Comparison of ENCODE assay signal across 9 mouse cellular contexts in genomic region chr2:29747188-29747782, GRCm38 (mm10). TPM values are rescaled to one million over a fixed set of nuclear protein-coding genes. Genes with fewer than 3 reads are reported as not detected.
DNase-seq lines count a peak whose midpoint lies in the region; ATAC-seq and TF ChIP-seq lines count a peak whose summit lies in the region.
"Had no signal": no experiment of that assay in that cellular context is flagged by ENCODE, and none has a peak within 500 bp of the region (broad histone marks: within the 10 kb centered on the region; RNA-seq: fewer than 3 reads in every experiment).

No protein-coding gene starts in this region.

- no peak for TF ChIP-seq POLR2A in heart, adult 2 months (IDR thresholded peaks at IDR 0.05; ENCODE audit: insufficient read depth, low read depth, low read length)

- peak; percentile 24; the same call in 1 of the 2 replicates for ATAC-seq in forebrain, embryonic 13.5 days
- no peak for ATAC-seq in liver, embryonic 12.5 days

- no peak for DNase-seq in heart, adult 2 months
- no peak for DNase-seq in heart, postnatal 25 days (ENCODE audit: low spot score)
- no peak for DNase-seq in spleen, adult 12 weeks (ENCODE audit: low spot score)
- no peak for DNase-seq in gastrocnemius, adult 8-10 months (ENCODE audit: low spot score in 2 of 2)
- no peak for DNase-seq in kidney, adult 9 months

- 4% methylated on average over 50 of the region's 50 CpGs for WGBS in heart, adult 2 months
- 2% methylated on average over 47 of the region's 50 CpGs for WGBS in forebrain, embryonic 13.5 days
- WGBS in liver, embryonic 12.5 days (ENCODE audit: insufficient replicate concordance) = 14% methylated on average over 39 of the region's 50 CpGs

- no peak overlapping the region for H3K9ac ChIP-seq in heart, adult 2 months (ENCODE audit: low read depth, low read length)
- H3K9ac ChIP-seq in forebrain, embryonic 13.5 days = peak overlapping the region; percentile 57
- no peak overlapping the region for H3K9ac ChIP-seq in liver, embryonic 12.5 days

- H3K9me3 ChIP-seq in E14TG2a.4 (ENCODE audit: low read length) = no peaks in the 10 kb centered on the region
- H3K9me3 ChIP-seq in forebrain, embryonic 13.5 days (replicated peaks) = no peaks in the 10 kb centered on the region
- no peaks in the 10 kb centered on the region for H3K9me3 ChIP-seq in liver, embryonic 12.5 days (replicated peaks)

- H3K36me3 ChIP-seq in heart, adult 2 months (ENCODE audit: control insufficient read depth, insufficient read depth, low read length) = no peaks in the 10 kb centered on the region
- 0 out of 2 replicates have a peak, but pooled peaks cover 3% of the 10 kb centered on the region for H3K36me3 ChIP-seq in E14TG2a.4 (ENCODE audit: insufficient read depth, low read length)
- no peaks in the 10 kb centered on the region for H3K36me3 ChIP-seq in forebrain, embryonic 13.5 days (ENCODE audit: poor library complexity, severe bottlenecking)
- H3K36me3 ChIP-seq in liver, embryonic 12.5 days = no peaks in the 10 kb centered on the region

- no peak for TF ChIP-seq EP300 in heart, adult 2 months (IDR thresholded peaks at IDR 0.05; ENCODE audit: insufficient read depth, low read depth, low read length)

- no peaks in the 10 kb centered on the region for H3K79me2 ChIP-seq in heart, adult 2 months (replicated peaks; ENCODE audit: control insufficient read depth, insufficient read depth, low read length)

- peaks cover 15% of the 10 kb centered on the region for H3K27me3 ChIP-seq in heart, adult 2 months (ENCODE audit: control insufficient read depth, insufficient read depth, low read length)
- peaks cover 37% of the 10 kb centered on the region for H3K27me3 ChIP-seq in E14TG2a.4 (ENCODE audit: insufficient read depth, low read length)
- H3K27me3 ChIP-seq in forebrain, embryonic 13.5 days = peaks cover 68% of the 10 kb centered on the region
- H3K27me3 ChIP-seq in liver, embryonic 12.5 days (replicated peaks) = peaks cover 77% of the 10 kb centered on the region

- H3K4me2 ChIP-seq in forebrain, embryonic 13.5 days = peak overlapping the region; percentile 69
- H3K4me2 ChIP-seq in liver, embryonic 12.5 days = peak overlapping the region; percentile 52

- H3K4me1 ChIP-seq in heart, adult 2 months (ENCODE audit: control insufficient read depth, insufficient read depth, low read length) = no peaks in the 10 kb centered on the region
- H3K4me1 ChIP-seq in E14TG2a.4 (replicated peaks; ENCODE audit: low read depth, low read length) = peaks cover 85% of the 10 kb centered on the region
- peaks cover 17% of the 10 kb centered on the region for H3K4me1 ChIP-seq in forebrain, embryonic 13.5 days
- H3K4me1 ChIP-seq in liver, embryonic 12.5 days = peaks cover 7% of the 10 kb centered on the region

- peak overlapping the region; percentile 12; the same call in 1 of the 2 replicates for H3K4me3 ChIP-seq in heart, adult 2 months
- peak overlapping the region; percentile 80 for H3K4me3 ChIP-seq in E14TG2a.4 (replicated peaks; ENCODE audit: low read length)
- peak overlapping the region; percentile 38 for H3K4me3 ChIP-seq in forebrain, embryonic 13.5 days
- H3K4me3 ChIP-seq in liver, embryonic 12.5 days = peak overlapping the region; percentile 23; the same call in 1 of the 2 replicates

- no peak overlapping the region for H3K27ac ChIP-seq in heart, adult 2 months
- no peak overlapping the region for H3K27ac ChIP-seq in forebrain, embryonic 13.5 days
- no peak overlapping the region for H3K27ac ChIP-seq in liver, embryonic 12.5 days

- intact Hi-C loops in heart, adult 2 months (cut with DNase I) = no loop called here
- intact Hi-C loops in heart, postnatal 25 days (cut with DNase I) = no loop called here

- no peak for TF ChIP-seq CTCF in heart, adult 2 months (IDR thresholded peaks at IDR 0.05)
- TF ChIP-seq CTCF in E14TG2a.4 (conservative IDR thresholded peaks at IDR 0.05; ENCODE audit: low read length) = no peak

RNA-seq across cellular contexts. Expression of gene Gm13420, which starts 4.2 kb away (rescaled TPM):
- total RNA-seq in heart, adult 2 months (2021) = not detected
- not detected in 2 replicates for polyA plus RNA-seq in heart, adult 2 months (2012; rRNA removed)
- not detected for total RNA-seq in heart, postnatal 25 days (2021)
- not detected in 2 replicates for polyA plus RNA-seq in forebrain, embryonic 13.5 days (2015; fragmentation: Nextera tagmentation; extraction: Ambion mirVana)
- polyA plus RNA-seq in liver, embryonic 12.5 days (2016; fragmentation: Nextera tagmentation; extraction: Ambion mirVana) = 0.28 and 0.41 TPM in 2 replicates
- not detected for total RNA-seq in gastrocnemius, adult 8-10 months (2022)
- total RNA-seq: common myeloid progenitor, adult 5-6 weeks had no signal

RNA-seq across cellular contexts. Expression of gene Gm13547, which starts 11.8 kb away (rescaled TPM):
- total RNA-seq in heart, adult 2 months (2021) = not detected
- polyA plus RNA-seq in heart, adult 2 months (2012; rRNA removed) = not detected in 2 replicates
- total RNA-seq in heart, postnatal 25 days (2021) = not detected
- 0.72 TPM in 1 of 2 replicates, not detected in the other for polyA plus RNA-seq in forebrain, embryonic 13.5 days (2015; fragmentation: Nextera tagmentation; extraction: Ambion mirVana)
- not detected in 2 replicates for polyA plus RNA-seq in liver, embryonic 12.5 days (2016; fragmentation: Nextera tagmentation; extraction: Ambion mirVana)
- not detected for total RNA-seq in gastrocnemius, adult 8-10 months (2022)
- total RNA-seq: common myeloid progenitor, adult 5-6 weeks had no signal

RNA-seq across cellular contexts. Expression of gene Coq4, which starts 40.0 kb away (rescaled TPM):
- total RNA-seq in heart, adult 2 months (2021) = 10 to 100 TPM; 15.8 to 22.7 TPM
- 28.6 and 38.6 TPM in 2 replicates for polyA plus RNA-seq in heart, adult 2 months (2012; rRNA removed)
- 10 to 100 TPM; 17.2 to 18.3 TPM for total RNA-seq in heart, postnatal 25 days (2021)
- polyA plus RNA-seq in forebrain, embryonic 13.5 days (2015; fragmentation: Nextera tagmentation; extraction: Ambion mirVana) = 30.4 and 33.5 TPM in 2 replicates
- 21.5 and 21.8 TPM in 2 replicates for polyA plus RNA-seq in liver, embryonic 12.5 days (2016; fragmentation: Nextera tagmentation; extraction: Ambion mirVana)
- total RNA-seq in gastrocnemius, adult 8-10 months (2022) = 1 to 10 TPM; 6.7 to 8.4 (median 7.5) TPM

RNA-seq across cellular contexts. Expression of gene Trub2, which starts 41.0 kb away (rescaled TPM):
- total RNA-seq in heart, adult 2 months (2021) = 10 to 100 TPM; 24.4 to 32.5 TPM
- polyA plus RNA-seq in heart, adult 2 months (2012; rRNA removed) = 34.0 and 44.3 TPM in 2 replicates
- 10 to 100 TPM; 30.3 to 34.1 TPM for total RNA-seq in heart, postnatal 25 days (2021)
- 43.4 and 49.7 TPM in 2 replicates for polyA plus RNA-seq in forebrain, embryonic 13.5 days (2015; fragmentation: Nextera tagmentation; extraction: Ambion mirVana)
- 23.7 and 27.6 TPM in 2 replicates for polyA plus RNA-seq in liver, embryonic 12.5 days (2016; fragmentation: Nextera tagmentation; extraction: Ambion mirVana)
- total RNA-seq in gastrocnemius, adult 8-10 months (2022) = 10 to 100 TPM; 20.8 to 31.6 (median 26.2) TPM

RNA-seq across cellular contexts. Expression of gene Slc27a4, which starts 55.1 kb away (rescaled TPM):
- 10 to 100 TPM; 16.6 to 18.0 TPM for total RNA-seq in heart, adult 2 months (2021)
- polyA plus RNA-seq in heart, adult 2 months (2012; rRNA removed) = 17.0 and 22.6 TPM in 2 replicates
- 10 to 100 TPM; 17.9 to 18.7 TPM for total RNA-seq in heart, postnatal 25 days (2021)
- 18.6 and 20.3 TPM in 2 replicates for polyA plus RNA-seq in forebrain, embryonic 13.5 days (2015; fragmentation: Nextera tagmentation; extraction: Ambion mirVana)
- polyA plus RNA-seq in liver, embryonic 12.5 days (2016; fragmentation: Nextera tagmentation; extraction: Ambion mirVana) = 3.9 and 4.3 TPM in 2 replicates
- total RNA-seq in gastrocnemius, adult 8-10 months (2022) = 1 to 10 TPM; 5.4 to 7.5 (median 6.6) TPM

Comparison
In these comparisons a context has a peak if more than half of its experiments do, and no peak if none do; other contexts are left out.
1. H3K4me3 ChIP-seq: peak in every context shown above with its lines; median percentile 80 in E14TG2a.4; 38 in forebrain, embryonic 13.5 days; 23 in liver, embryonic 12.5 days; 12 in heart, adult 2 months.